Mouse (Mus musculus) lung, postnatal 25 days (tissue): Measurements from ENCODE around the gene Ptk7.
"Not testable (repeated sequence)": the region's sequence is repeated elsewhere in the genome, so short reads cannot be mapped to it uniquely, and the experiment has no call there.

Experiments used
- DNase-seq: peaks from one replicate; pipeline ENCODE4 v3.0.0; 2022; ENCODE audit warnings: low spot score

Gene Ptk7

DNA sequence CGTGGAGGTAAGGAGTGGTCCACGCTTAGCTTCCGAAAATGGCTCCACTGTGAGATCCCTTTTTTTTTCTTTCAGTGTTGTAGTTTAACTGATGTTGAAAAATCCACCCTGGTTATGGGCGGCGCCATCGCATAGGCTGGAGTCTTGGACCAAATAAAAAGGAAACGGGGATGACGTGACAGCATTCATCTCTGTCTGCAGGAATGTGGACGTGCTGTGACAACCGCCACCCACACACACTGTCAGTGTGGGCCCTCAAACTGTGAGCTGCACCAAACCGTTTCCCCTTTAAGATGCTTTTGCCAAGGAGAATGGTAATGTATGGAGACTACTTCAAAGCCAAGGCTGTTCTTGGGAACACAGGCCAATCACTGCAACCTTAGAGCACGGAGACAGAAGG, 23.3 kb downstream of the Ptk7 start:
- no peak for DNase-seq

DNA sequence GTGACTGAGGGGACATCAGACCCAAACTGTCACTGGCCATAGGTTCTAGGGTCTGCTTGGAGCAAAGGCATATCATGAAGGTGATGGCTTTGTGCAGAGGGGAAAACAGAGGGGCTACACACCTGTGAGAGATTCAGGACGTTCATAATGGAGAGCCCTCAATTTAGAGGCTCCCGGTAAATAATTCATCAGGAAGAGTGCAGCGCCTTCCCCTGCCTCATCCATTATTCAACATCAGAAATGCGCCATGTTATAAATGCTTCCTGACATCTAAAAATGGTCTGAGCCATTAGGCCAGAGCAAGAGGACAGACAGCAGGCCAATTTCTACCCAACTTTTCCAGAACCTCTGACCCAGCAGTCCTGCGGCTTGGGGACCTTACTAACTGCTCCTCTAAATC, 24.2 kb downstream of the Ptk7 start:
- DNase-seq, result no peak

GRCm38 (mm10) chr17:46603229-46603628, 26.1 kb downstream of the Ptk7 start:
- DNase-seq, result no peak

- DNase-seq, result peak; percentile 44
Measured at GRCm38 (mm10) chr17:46602212-46602611, 27.1 kb downstream of the Ptk7 start.

- no peak for DNase-seq
Measured at GRCm38 (mm10) chr17:46600569-46600968, 28.7 kb downstream of the Ptk7 start.

DNA sequence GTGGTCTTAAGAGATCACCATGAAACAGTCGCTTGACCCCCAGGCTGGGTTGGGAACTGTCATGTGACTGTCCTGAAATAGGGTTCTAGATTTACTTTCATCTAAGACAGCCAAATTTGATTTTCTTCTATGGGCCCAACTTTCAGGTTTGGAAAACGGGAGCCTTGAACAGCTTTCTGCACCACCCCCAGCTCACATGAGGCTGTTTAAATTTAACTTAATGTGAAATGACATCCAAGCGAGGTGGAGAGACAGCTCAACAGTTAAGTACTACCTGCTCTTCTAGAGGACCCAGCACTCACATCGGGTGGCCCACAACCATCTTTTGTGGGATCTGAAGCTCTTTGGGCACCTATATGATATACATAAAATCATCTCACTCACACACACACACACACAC, 30.3 kb downstream of the Ptk7 start:
- no peak for DNase-seq

- DNase-seq, result no peak
Measured at GRCm38 (mm10) chr17:46597956-46598355, 31.3 kb downstream of the Ptk7 start.

- DNase-seq, result no peak
Measured at GRCm38 (mm10) chr17:46595336-46595735, 34.0 kb downstream of the Ptk7 start.

DNA sequence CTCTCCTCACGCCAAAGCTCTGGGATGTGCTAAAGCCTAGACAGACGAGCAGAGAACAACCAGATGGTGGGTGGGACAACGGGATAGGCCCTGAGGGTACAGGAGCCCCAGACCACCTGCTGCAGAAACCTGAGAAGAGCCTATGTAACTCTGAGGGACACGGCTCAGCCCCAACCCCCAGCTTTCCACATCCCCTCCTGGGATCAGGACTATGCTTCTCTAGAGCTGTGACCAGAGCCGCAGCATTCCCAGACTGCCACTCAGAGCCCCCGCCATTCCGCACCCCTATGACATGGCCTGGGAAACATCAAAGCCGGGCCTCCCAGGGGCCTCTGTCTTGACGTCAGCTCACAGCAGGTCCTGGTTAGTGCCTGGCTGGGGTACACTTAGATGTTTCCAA, 34.7 kb downstream of the Ptk7 start:
- DNase-seq, result no peak

DNA sequence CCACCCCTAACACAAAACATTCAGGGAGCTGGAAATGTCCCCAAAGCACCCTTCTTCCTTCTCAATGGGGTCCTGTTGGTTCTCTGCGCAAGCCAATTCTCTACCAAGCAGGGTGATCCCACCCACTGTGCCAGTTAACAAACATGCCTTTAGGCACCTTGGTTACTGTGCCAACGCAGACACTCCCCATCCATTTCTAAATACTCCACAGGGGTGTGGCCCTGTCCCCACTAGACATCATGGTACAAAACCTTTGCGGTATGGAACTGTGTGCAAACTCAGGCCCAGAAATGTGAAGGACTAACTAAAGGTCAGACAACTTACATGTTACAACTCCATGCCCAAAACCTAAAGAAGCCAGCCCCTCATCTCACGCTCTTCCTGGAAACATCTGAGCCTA, 36.2 kb downstream of the Ptk7 start:
- peak; percentile 54 for DNase-seq

GRCm38 (mm10) chr17:46591406-46591805, 37.9 kb downstream of the Ptk7 start:
- DNase-seq, result peak; percentile 46

GRCm38 (mm10) chr17:46590439-46590838, 38.9 kb downstream of the Ptk7 start:
- no peak for DNase-seq

- no peak for DNase-seq
Measured at GRCm38 (mm10) chr17:46589635-46590314, 39.5 kb downstream of the Ptk7 start.

DNA sequence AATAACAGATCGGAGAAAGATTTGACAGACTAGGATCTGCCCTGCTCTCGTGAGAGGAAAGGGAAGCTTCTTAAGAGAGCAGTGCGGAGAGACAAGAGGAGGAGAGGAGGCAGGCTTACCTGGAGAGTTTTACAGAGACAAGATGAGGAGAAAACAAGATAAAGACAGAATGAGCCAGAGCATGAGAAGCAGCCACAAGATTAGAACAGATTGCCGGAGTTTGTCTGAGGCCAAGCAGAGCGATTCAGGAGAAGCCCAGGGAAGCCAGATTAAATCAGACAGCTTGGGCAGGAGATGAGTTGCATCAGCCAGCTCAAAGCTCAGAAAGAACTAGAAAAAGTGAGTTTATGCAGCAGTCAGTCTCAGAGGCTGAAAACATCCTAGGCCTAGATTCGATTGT, 40.4 kb downstream of the Ptk7 start:
- no peak for DNase-seq

DNA sequence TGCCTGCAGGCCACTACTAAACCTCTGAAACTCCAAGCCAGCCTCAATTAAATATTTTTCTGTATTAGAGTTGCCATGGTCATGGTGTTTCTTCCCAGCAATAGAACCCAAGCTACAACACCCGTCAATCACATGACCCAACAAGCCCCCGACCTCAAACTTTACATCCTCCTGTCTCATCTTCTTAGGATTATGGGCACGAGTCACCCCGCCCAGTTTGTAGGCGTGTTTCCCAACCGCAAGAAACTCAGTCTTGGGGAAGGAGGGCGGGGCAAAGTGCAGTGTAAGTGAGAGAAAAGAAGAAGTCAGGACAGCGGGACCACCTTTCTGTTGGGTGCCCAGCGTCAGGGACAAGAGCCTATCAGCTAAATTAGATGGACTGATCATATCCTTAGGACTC, 41.1 kb downstream of the Ptk7 start:
- DNase-seq, result no peak

GRCm38 (mm10) chr17:46586327-46586726, 43.0 kb downstream of the Ptk7 start:
- no peak for DNase-seq

GRCm38 (mm10) chr17:46578650-46579049, 50.7 kb downstream of the Ptk7 start:
- no peak for DNase-seq

DNA sequence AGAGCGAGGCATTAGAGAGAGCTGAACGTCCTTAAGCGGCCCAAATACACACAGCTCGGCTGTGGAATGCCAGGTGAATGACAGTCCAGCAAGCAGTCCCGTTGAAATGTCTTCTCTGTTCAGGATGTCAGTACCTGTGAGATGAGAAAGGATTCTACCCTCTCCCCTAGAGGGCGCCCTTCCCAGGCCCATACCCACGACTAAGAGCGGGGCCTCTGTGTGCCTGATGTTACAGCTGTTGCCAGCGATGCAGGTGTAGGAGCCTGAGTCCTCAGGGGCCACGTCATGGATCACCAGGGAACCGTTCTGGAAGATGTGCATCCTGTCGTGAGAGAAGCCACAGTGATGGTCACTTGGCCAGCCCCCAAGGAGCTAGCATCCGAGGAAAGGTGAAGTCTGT, 53.2 kb downstream of the Ptk7 start:
- DNase-seq, result no peak

- no peak for DNase-seq
Measured at GRCm38 (mm10) chr17:46574535-46574934, 54.8 kb downstream of the Ptk7 start.

DNA sequence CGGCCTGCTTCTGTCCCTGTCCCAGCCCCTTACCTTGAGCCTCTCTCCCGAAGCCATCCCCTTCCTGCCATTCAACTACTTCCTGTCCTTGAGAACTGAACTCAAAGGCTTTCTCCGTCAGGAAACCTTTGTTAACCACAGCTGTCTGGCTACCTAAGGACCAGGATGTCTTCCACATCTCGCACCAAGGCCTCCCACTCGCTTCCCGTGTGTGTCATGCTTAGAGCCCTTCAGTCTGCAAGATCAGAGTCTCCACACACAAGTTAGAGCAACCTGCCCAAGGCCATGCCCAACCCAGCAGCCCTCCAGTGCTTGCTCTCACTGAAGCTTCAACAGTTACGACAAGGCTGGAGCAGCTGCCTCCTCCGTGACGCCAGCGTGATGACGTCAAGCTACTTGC, 58.3 kb downstream of the Ptk7 start:
- no peak for DNase-seq

DNA sequence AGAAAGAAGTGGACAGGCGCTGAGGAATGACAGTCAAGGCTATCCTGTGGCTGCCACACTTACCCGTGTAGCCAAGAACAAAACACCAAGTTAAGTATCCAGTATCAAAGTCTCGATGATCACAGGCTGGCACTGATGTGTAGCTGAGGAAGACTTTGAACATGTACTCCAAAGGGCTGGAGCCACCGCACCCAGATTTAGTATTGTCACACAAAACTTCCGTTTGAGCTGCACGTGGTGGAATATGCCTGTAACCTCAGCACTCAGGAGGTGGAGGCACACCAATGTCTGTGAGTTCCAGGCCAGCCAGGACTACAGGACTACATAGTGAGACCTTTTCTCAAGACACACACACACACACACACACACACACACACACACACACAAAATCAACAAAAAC, 70.2 kb downstream of the Ptk7 start:
- no peak for DNase-seq

DNA sequence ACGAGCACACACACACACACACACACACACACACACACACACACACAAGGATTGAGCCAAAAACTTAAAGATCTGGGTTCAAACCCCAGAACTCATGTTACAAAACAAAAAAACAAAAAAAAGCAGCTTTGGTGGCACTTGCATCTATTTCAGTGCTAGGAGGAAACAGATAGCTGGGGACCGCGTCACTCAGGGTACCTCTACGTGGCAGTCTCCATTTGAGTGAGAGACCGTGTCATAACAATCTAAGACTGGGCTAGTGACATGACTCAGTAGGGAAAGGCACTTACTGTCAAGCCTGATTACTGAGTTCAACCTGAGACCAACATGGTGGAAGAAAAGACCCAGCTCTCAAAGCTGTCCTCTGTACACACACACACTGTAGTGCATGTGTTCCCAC, 71.2 kb downstream of the Ptk7 start:
- no peak for DNase-seq

GRCm38 (mm10) chr17:46557321-46557720, 72.0 kb downstream of the Ptk7 start:
- not testable (repeated sequence) for DNase-seq

GRCm38 (mm10) chr17:46556584-46556945, 72.7 kb downstream of the Ptk7 start:
- no peak for DNase-seq
